Mouse (Mus musculus): ENCODE measurements around the gene Lin54. TPM values are rescaled to one million over a fixed set of nuclear protein-coding genes. Genes with fewer than 3 reads are reported as not detected.

Gene Lin54
- 12.3 and 12.5 TPM in 2 replicates for polyA plus RNA-seq (2014; fragmentation: Nextera tagmentation; extraction: Ambion mirVana)

GRCm38 (mm10) chr5:100500458-100500961, at the start of gene Lin54:
TSS of gene Lin54 (minus strand) at chr5:100500639.
- peak; percentile 95 for ATAC-seq (ENCODE audit: low read depth)
- H3K27ac ChIP-seq (replicated peaks; ENCODE audit: low read depth, low read length) = peak within 1 kb of the TSS; percentile 58; the same call in 1 of the 2 replicates

GRCm38 (mm10) chr5:100550151-100550550, 49.7 kb upstream of the Lin54 start:
- H3K4me1 ChIP-seq (ENCODE audit: control insufficient read depth, insufficient read depth, low read length) = no peaks in the 10 kb centered on the region
- H3K9me3 ChIP-seq (ENCODE audit: control insufficient read depth, low read length) = no peaks in the 10 kb centered on the region
- ATAC-seq (ENCODE audit: low read depth) (no peak), DNase-seq (ENCODE audit: low spot score) (no peak)
- H3K36me3 ChIP-seq (ENCODE audit: control insufficient read depth, insufficient read depth, low read length) = peaks cover 44% of the 10 kb centered on the region
- H3K27me3 ChIP-seq (replicated peaks; ENCODE audit: control insufficient read depth, insufficient read depth, low read length) = no peaks in the 10 kb centered on the region
- WGBS = 89% methylated on average over 1 of the region's 1 CpGs
- H3K4me3 ChIP-seq (ENCODE audit: low read depth, low read length) = no peak overlapping the region
- H3K9ac ChIP-seq (ENCODE audit: low read depth, low read length) = no peak overlapping the region
- H3K4me2 ChIP-seq (ENCODE audit: low read depth, low read length) = no peak overlapping the region
- H3K27ac ChIP-seq (replicated peaks; ENCODE audit: low read depth, low read length) = no peak overlapping the region

More at GRCm38 (mm10) chr5:100500458-100500961, at the start of gene Lin54:
- under 1% methylated on average over 12 of the region's 60 CpGs for WGBS
- Histone ChIP-seq H3K36me3 (ENCODE audit: control insufficient read depth, insufficient read depth, low read length) (no peaks in the 10 kb centered on the region), H3K4me1 (ENCODE audit: control insufficient read depth, insufficient read depth, low read length) (peaks cover 21% of the 10 kb centered on the region), H3K4me3 (ENCODE audit: low read depth, low read length) (peak within 1 kb of the TSS; percentile 88), H3K27me3 (replicated peaks; ENCODE audit: control insufficient read depth, insufficient read depth, low read length) (no peaks in the 10 kb centered on the region), H3K9me3 (ENCODE audit: control insufficient read depth, low read length) (no peaks in the 10 kb centered on the region), H3K4me2 (ENCODE audit: low read depth, low read length) (peak within 1 kb of the TSS; percentile 94), H3K9ac (ENCODE audit: low read depth, low read length) (peak within 1 kb of the TSS; percentile 66)
- peak; percentile 97 for DNase-seq (ENCODE audit: low spot score)

- Histone ChIP-seq H3K36me3 (ENCODE audit: control insufficient read depth, insufficient read depth, low read length) (peaks cover 52% of the 10 kb centered on the region), H3K27ac (replicated peaks; ENCODE audit: low read depth, low read length) (no peak overlapping the region), H3K27me3 (replicated peaks; ENCODE audit: control insufficient read depth, insufficient read depth, low read length) (no peaks in the 10 kb centered on the region), H3K4me1 (ENCODE audit: control insufficient read depth, insufficient read depth, low read length) (no peaks in the 10 kb centered on the region), H3K4me2 (ENCODE audit: low read depth, low read length) (no peak overlapping the region), H3K9ac (ENCODE audit: low read depth, low read length) (no peak overlapping the region), H3K4me3 (ENCODE audit: low read depth, low read length) (no peak overlapping the region), H3K9me3 (ENCODE audit: control insufficient read depth, low read length) (no peaks in the 10 kb centered on the region)
- ATAC-seq (ENCODE audit: low read depth) (no peak), DNase-seq (ENCODE audit: low spot score) (no peak)
- 91% methylated on average over 4 of the region's 4 CpGs for WGBS
These were observed 48.9 kb upstream of the Lin54 start for GRCm38 (mm10) chr5:100549311-100549710.

- ATAC-seq (ENCODE audit: low read depth) (no peak), DNase-seq (ENCODE audit: low spot score) (peak; percentile 16)
- 77% methylated on average over 2 of the region's 2 CpGs for WGBS
- no peak overlapping the region for H3K9ac ChIP-seq (ENCODE audit: low read depth, low read length)
- H3K27me3 ChIP-seq (replicated peaks; ENCODE audit: control insufficient read depth, insufficient read depth, low read length) = no peaks in the 10 kb centered on the region
- H3K36me3 ChIP-seq (ENCODE audit: control insufficient read depth, insufficient read depth, low read length) = peaks cover 61% of the 10 kb centered on the region
- H3K4me3 ChIP-seq (ENCODE audit: low read depth, low read length) = no peak overlapping the region
- H3K4me1 ChIP-seq (ENCODE audit: control insufficient read depth, insufficient read depth, low read length) = no peaks in the 10 kb centered on the region
- H3K4me2 ChIP-seq (ENCODE audit: low read depth, low read length) = no peak overlapping the region
- H3K9me3 ChIP-seq (ENCODE audit: control insufficient read depth, low read length) = no peaks in the 10 kb centered on the region
- no peak overlapping the region for H3K27ac ChIP-seq (replicated peaks; ENCODE audit: low read depth, low read length)
These were observed 47.8 kb upstream of the Lin54 start for GRCm38 (mm10) chr5:100548236-100548635.

- H3K27me3 ChIP-seq (replicated peaks; ENCODE audit: control insufficient read depth, insufficient read depth, low read length) = no peaks in the 10 kb centered on the region
- no peaks in the 10 kb centered on the region for H3K4me1 ChIP-seq (ENCODE audit: control insufficient read depth, insufficient read depth, low read length)
- H3K36me3 ChIP-seq (ENCODE audit: control insufficient read depth, insufficient read depth, low read length) = peaks cover 79% of the 10 kb centered on the region
- ATAC-seq (ENCODE audit: low read depth) = no peak
- no peak for DNase-seq (ENCODE audit: low spot score)
- H3K4me3 ChIP-seq (ENCODE audit: low read depth, low read length) = no peak overlapping the region
- H3K9ac ChIP-seq (ENCODE audit: low read depth, low read length) = no peak overlapping the region
- no peak overlapping the region for H3K4me2 ChIP-seq (ENCODE audit: low read depth, low read length)
- H3K27ac ChIP-seq (replicated peaks; ENCODE audit: low read depth, low read length) = no peak overlapping the region
- WGBS = 89% methylated on average over 6 of the region's 6 CpGs
- no peaks in the 10 kb centered on the region for H3K9me3 ChIP-seq (ENCODE audit: control insufficient read depth, low read length)
These were observed 46.0 kb upstream of the Lin54 start for GRCm38 (mm10) chr5:100546294-100547080.

GRCm38 (mm10) chr5:100536638-100537037, 36.2 kb upstream of the Lin54 start:
- Histone ChIP-seq H3K4me2 (ENCODE audit: low read depth, low read length) (no peak overlapping the region), H3K27ac (replicated peaks; ENCODE audit: low read depth, low read length) (no peak overlapping the region), H3K36me3 (ENCODE audit: control insufficient read depth, insufficient read depth, low read length) (peaks cover 70% of the 10 kb centered on the region), H3K4me1 (ENCODE audit: control insufficient read depth, insufficient read depth, low read length) (no peaks in the 10 kb centered on the region), H3K9me3 (ENCODE audit: control insufficient read depth, low read length) (no peaks in the 10 kb centered on the region), H3K27me3 (replicated peaks; ENCODE audit: control insufficient read depth, insufficient read depth, low read length) (no peaks in the 10 kb centered on the region), H3K9ac (ENCODE audit: low read depth, low read length) (no peak overlapping the region), H3K4me3 (ENCODE audit: low read depth, low read length) (no peak overlapping the region)
- no peak for ATAC-seq (ENCODE audit: low read depth)
- WGBS = 87% methylated on average over 3 of the region's 3 CpGs
- DNase-seq (ENCODE audit: low spot score) = peak; percentile 43

- Histone ChIP-seq H3K4me2 (ENCODE audit: low read depth, low read length) (no peak overlapping the region), H3K27me3 (replicated peaks; ENCODE audit: control insufficient read depth, insufficient read depth, low read length) (no peaks in the 10 kb centered on the region), H3K9ac (ENCODE audit: low read depth, low read length) (no peak overlapping the region), H3K27ac (replicated peaks; ENCODE audit: low read depth, low read length) (no peak overlapping the region), H3K9me3 (ENCODE audit: control insufficient read depth, low read length) (no peaks in the 10 kb centered on the region), H3K4me3 (ENCODE audit: low read depth, low read length) (no peak overlapping the region), H3K4me1 (ENCODE audit: control insufficient read depth, insufficient read depth, low read length) (no peaks in the 10 kb centered on the region), H3K36me3 (ENCODE audit: control insufficient read depth, insufficient read depth, low read length) (peaks cover 71% of the 10 kb centered on the region)
- DNase-seq (ENCODE audit: low spot score) (no peak), ATAC-seq (ENCODE audit: low read depth) (no peak)
- 83% methylated on average over 7 of the region's 7 CpGs for WGBS
These were observed 35.4 kb upstream of the Lin54 start for GRCm38 (mm10) chr5:100535826-100536225.

- Histone ChIP-seq H3K27me3 (replicated peaks; ENCODE audit: control insufficient read depth, insufficient read depth, low read length) (no peaks in the 10 kb centered on the region), H3K36me3 (ENCODE audit: control insufficient read depth, insufficient read depth, low read length) (peaks cover 46% of the 10 kb centered on the region), H3K4me1 (ENCODE audit: control insufficient read depth, insufficient read depth, low read length) (no peaks in the 10 kb centered on the region), H3K4me2 (ENCODE audit: low read depth, low read length) (no peak overlapping the region), H3K27ac (replicated peaks; ENCODE audit: low read depth, low read length) (no peak overlapping the region; the same call in 1 of the 2 replicates), H3K4me3 (ENCODE audit: low read depth, low read length) (no peak overlapping the region), H3K9me3 (ENCODE audit: control insufficient read depth, low read length) (no peaks in the 10 kb centered on the region), H3K9ac (ENCODE audit: low read depth, low read length) (no peak overlapping the region)
- peak; percentile 27 for DNase-seq (ENCODE audit: low spot score)
- 0 out of 2 replicates have a peak, but pooled peaks have one; percentile 30 for ATAC-seq (ENCODE audit: low read depth)
- WGBS = 76% methylated on average over 7 of the region's 7 CpGs
These were observed 25.7 kb upstream of the Lin54 start for GRCm38 (mm10) chr5:100526164-100526563.
